Mouse (Mus musculus): ENCODE data around the gene Dcdc2b.

DNA sequence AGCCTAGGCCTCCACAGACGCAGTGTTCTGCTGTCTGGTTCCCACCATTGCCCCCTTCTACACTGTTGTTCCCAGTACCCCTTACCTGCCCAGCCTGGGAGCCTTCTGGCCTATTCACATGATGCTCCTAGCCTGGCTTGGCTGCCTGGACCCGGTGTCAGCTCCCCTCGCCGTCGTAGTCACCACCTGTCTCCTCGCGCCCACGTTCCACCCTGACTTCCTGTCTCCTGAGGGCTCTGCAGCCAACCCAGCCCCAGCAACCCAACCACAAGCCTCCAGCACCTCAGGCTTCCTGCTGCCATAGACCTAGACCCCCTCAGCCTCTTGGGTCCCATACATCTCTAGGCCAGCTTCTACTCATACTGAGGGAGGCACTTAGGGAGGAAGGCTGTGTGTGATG, 40.6 kb downstream of the Dcdc2b start, which contains the start of gene Lck:
- TF ChIP-seq GATA1 (IDR thresholded peaks at IDR 0.05; ENCODE audit: low read length) (no peak), TAL1 (IDR thresholded peaks at IDR 0.05; ENCODE audit: low read length) (no peak)
